Mouse (Mus musculus): ENCODE data around the gene Sez6l2. TPM values are rescaled to one million over a fixed set of nuclear protein-coding genes. Genes with fewer than 3 reads are reported as not detected.
A peak's percentile ranks its signal among the peaks of the same experiment; 100 is the strongest.
"Not testable (repeated sequence)": the region's sequence is repeated elsewhere in the genome, so short reads cannot be mapped to it uniquely, and the experiment has no call there.

The Sez6l2 gene
- not detected in 2 replicates for polyA plus RNA-seq (2012; ENCODE audit: insufficient read depth, insufficient read length, low replicate concordance, missing spikeins)

- Histone ChIP-seq H3K4me3 (ENCODE audit: insufficient read depth, low read depth, low read length) (peak within 1 kb of the TSS; percentile 81), H3K4me1 (ENCODE audit: control insufficient read depth, insufficient read depth, low read length) (peaks cover 45% of the 10 kb centered on the region), H3K27ac (ENCODE audit: insufficient read depth, low read depth, low read length) (peak within 1 kb of the TSS; percentile 95)
- WGBS: under 1% methylated on average over 42 of the region's 42 CpGs
- no peak for TF ChIP-seq CTCF (IDR thresholded peaks at IDR 0.05; ENCODE audit: insufficient read depth, low read depth, low read length)
- peak; percentile 32 for TF ChIP-seq POLR2A (IDR thresholded peaks at IDR 0.05; ENCODE audit: insufficient read depth, low read depth, low read length)
Measured at GRCm38 (mm10) chr7:126949793-126950646, at the start of gene Sez6l2. Sez6l2 (plus strand) TSS chr7:126950563.

GRCm38 (mm10) chr7:126905590-126905989 is 44.8 kb upstream of the Sez6l2 start:
- Histone ChIP-seq H3K4me3 (ENCODE audit: insufficient read depth, low read depth, low read length) (no peak overlapping the region), H3K4me1 (ENCODE audit: control insufficient read depth, insufficient read depth, low read length) (no peaks in the 10 kb centered on the region), H3K27ac (ENCODE audit: insufficient read depth, low read depth, low read length) (no peak overlapping the region)
- TF ChIP-seq CTCF (IDR thresholded peaks at IDR 0.05; ENCODE audit: insufficient read depth, low read depth, low read length) (no peak), POLR2A (IDR thresholded peaks at IDR 0.05; ENCODE audit: insufficient read depth, low read depth, low read length) (no peak)
- 76% methylated on average over 3 of the region's 3 CpGs for WGBS

DNA sequence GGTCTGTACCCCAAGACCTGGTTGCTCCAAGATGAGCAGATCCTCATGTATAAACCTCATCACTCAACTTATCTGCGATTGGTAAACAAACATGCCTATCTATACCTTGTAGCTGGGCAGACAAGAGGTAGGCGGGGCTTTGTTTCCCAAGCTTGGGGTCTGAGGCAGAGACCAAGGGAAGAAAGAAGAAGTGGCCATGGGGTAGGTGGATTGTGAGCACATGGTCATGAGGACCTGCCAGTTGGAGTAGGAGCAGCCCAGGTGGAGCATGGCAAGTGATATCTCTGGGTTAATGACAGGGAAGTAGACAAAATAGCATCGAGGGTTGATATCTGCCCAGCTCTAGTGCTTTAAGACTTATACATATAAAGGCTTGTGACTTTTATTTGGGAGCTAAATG is 35.5 kb upstream of the Sez6l2 start:
- 92% methylated on average over 3 of the region's 3 CpGs for WGBS
- TF ChIP-seq POLR2A (IDR thresholded peaks at IDR 0.05; ENCODE audit: insufficient read depth, low read depth, low read length): no peak
- no peak for TF ChIP-seq CTCF (IDR thresholded peaks at IDR 0.05; ENCODE audit: insufficient read depth, low read depth, low read length)

GRCm38 (mm10) chr7:126918356-126918755 is 32.0 kb upstream of the Sez6l2 start:
- not testable (repeated sequence) for H3K27ac ChIP-seq (ENCODE audit: insufficient read depth, low read depth, low read length); H3K4me1 ChIP-seq (ENCODE audit: control insufficient read depth, insufficient read depth, low read length); H3K4me3 ChIP-seq (ENCODE audit: insufficient read depth, low read depth, low read length)
- WGBS: 52% methylated on average over 4 of the region's 4 CpGs

More for the DNA sequence above, 35.5 kb upstream of the Sez6l2 start:
- Histone ChIP-seq H3K4me3 (ENCODE audit: insufficient read depth, low read depth, low read length) (no peak overlapping the region), H3K4me1 (ENCODE audit: control insufficient read depth, insufficient read depth, low read length) (no peaks in the 10 kb centered on the region), H3K27ac (ENCODE audit: insufficient read depth, low read depth, low read length) (no peak overlapping the region)

DNA sequence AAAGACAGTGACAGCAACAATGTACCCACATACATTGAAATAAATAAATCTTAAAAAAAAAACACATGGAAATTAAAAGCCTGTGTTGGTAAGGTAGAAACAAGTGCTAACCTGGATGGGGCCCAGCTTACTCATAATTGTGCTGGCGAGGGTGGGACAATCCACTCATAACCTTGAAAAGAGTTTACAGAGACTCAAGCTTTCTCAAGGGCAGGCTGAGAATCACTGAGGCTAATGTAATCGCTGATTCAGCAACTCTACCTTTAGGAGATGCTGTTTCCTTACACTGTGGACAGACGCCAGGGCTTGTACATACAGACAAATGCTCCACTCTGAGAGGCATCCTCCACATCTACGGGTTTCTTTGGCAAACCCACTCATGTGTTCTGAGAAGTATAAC is 30.4 kb upstream of the Sez6l2 start:
- Histone ChIP-seq H3K27ac (ENCODE audit: insufficient read depth, low read depth, low read length) (no peak overlapping the region), H3K4me1 (ENCODE audit: control insufficient read depth, insufficient read depth, low read length) (peaks cover 5% of the 10 kb centered on the region; the same call in 1 of the 2 replicates), H3K4me3 (ENCODE audit: insufficient read depth, low read depth, low read length) (no peak overlapping the region)
- 75% methylated on average over 4 of the region's 4 CpGs for WGBS
- no peak for TF ChIP-seq POLR2A (IDR thresholded peaks at IDR 0.05; ENCODE audit: insufficient read depth, low read depth, low read length)
- TF ChIP-seq CTCF (IDR thresholded peaks at IDR 0.05; ENCODE audit: insufficient read depth, low read depth, low read length): no peak

- Histone ChIP-seq H3K4me1 (ENCODE audit: control insufficient read depth, insufficient read depth, low read length) (peaks cover 5% of the 10 kb centered on the region; the same call in 1 of the 2 replicates), H3K27ac (ENCODE audit: insufficient read depth, low read depth, low read length) (no peak overlapping the region), H3K4me3 (ENCODE audit: insufficient read depth, low read depth, low read length) (no peak overlapping the region)
- no peak for TF ChIP-seq POLR2A (IDR thresholded peaks at IDR 0.05; ENCODE audit: insufficient read depth, low read depth, low read length)
- TF ChIP-seq CTCF (IDR thresholded peaks at IDR 0.05; ENCODE audit: insufficient read depth, low read depth, low read length): no peak
- WGBS: 90% methylated on average over 2 of the region's 2 CpGs
Measured at GRCm38 (mm10) chr7:126921563-126921962, 28.8 kb upstream of the Sez6l2 start.

DNA sequence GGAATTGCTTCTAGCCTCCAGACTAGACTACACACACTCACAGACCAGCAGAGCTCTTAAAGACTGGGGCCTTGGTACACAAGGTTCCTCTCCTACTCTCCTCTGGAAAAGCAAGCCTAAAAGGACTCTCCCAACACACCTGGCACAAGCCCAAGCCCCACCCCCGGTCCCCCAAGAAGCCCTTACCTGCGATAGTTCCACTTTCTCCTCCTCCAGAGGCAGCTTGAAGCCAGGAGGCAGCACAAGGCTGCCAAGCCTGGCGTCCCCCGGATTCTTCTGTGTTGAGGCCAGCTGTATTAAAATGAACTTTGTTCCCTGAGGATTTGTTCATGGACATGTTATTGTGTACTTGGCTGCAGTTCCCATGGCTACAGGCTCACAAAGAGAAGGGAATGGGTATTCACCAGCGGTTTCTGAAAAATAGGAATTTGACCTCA is 27.7 kb upstream of the Sez6l2 start, which contains the start of gene Tmem219:
Gene Tmem219, minus strand, starts transcription at position 294 of the 437 bp plus-strand sequence.
- 20% methylated on average over 5 of the region's 5 CpGs for WGBS
- Histone ChIP-seq H3K27ac (ENCODE audit: insufficient read depth, low read depth, low read length) (no peak within 1 kb of the TSS), H3K4me1 (ENCODE audit: control insufficient read depth, insufficient read depth, low read length) (peaks cover 5% of the 10 kb centered on the region; the same call in 1 of the 2 replicates), H3K4me3 (ENCODE audit: insufficient read depth, low read depth, low read length) (no peak within 1 kb of the TSS)
- TF ChIP-seq CTCF (IDR thresholded peaks at IDR 0.05; ENCODE audit: insufficient read depth, low read depth, low read length) (no peak), POLR2A (IDR thresholded peaks at IDR 0.05; ENCODE audit: insufficient read depth, low read depth, low read length) (no peak)

- Histone ChIP-seq H3K27ac (ENCODE audit: insufficient read depth, low read depth, low read length) (no peak overlapping the region), H3K4me3 (ENCODE audit: insufficient read depth, low read depth, low read length) (no peak overlapping the region), H3K4me1 (ENCODE audit: control insufficient read depth, insufficient read depth, low read length) (peaks cover 5% of the 10 kb centered on the region; the same call in 1 of the 2 replicates)
- WGBS: 59% methylated on average over 5 of the region's 5 CpGs
- TF ChIP-seq CTCF (IDR thresholded peaks at IDR 0.05; ENCODE audit: insufficient read depth, low read depth, low read length) (no peak), POLR2A (IDR thresholded peaks at IDR 0.05; ENCODE audit: insufficient read depth, low read depth, low read length) (no peak)
Measured at GRCm38 (mm10) chr7:126923999-126924398, 26.4 kb upstream of the Sez6l2 start.

GRCm38 (mm10) chr7:126926299-126926698 is 24.1 kb upstream of the Sez6l2 start:
- H3K4me3 ChIP-seq (ENCODE audit: insufficient read depth, low read depth, low read length): no peak overlapping the region
- no peak overlapping the region for H3K27ac ChIP-seq (ENCODE audit: insufficient read depth, low read depth, low read length)
- peaks cover 10% of the 10 kb centered on the region; the same call in 1 of the 2 replicates for H3K4me1 ChIP-seq (ENCODE audit: control insufficient read depth, insufficient read depth, low read length)
- no peak for TF ChIP-seq CTCF (IDR thresholded peaks at IDR 0.05; ENCODE audit: insufficient read depth, low read depth, low read length)
- TF ChIP-seq POLR2A (IDR thresholded peaks at IDR 0.05; ENCODE audit: insufficient read depth, low read depth, low read length): no peak
- WGBS: 68% methylated on average over 3 of the region's 3 CpGs
